ENCODE assay signal across 10 mouse cellular contexts in genomic region chr15:101553169-101553568, GRCm38 (mm10). TPM values are rescaled to one million over a fixed set of nuclear protein-coding genes. Genes with fewer than 3 reads are reported as not detected.
DNase-seq lines count a peak whose midpoint lies in the region; ATAC-seq lines count a peak whose summit lies in the region.
"Had no signal": no experiment of that assay in that cellular context is flagged by ENCODE, and none has a peak within 500 bp of the region (broad histone marks: within the 10 kb centered on the region; RNA-seq: fewer than 3 reads in every experiment).

No protein-coding gene starts in this region.

- H3K4me1 ChIP-seq in forebrain, embryonic 13.5 days: peaks cover 13% of the 10 kb centered on the region
- H3K4me1 ChIP-seq: liver, embryonic 13.5 days had no signal

- H3K36me3 ChIP-seq in forebrain, embryonic 13.5 days (ENCODE audit: poor library complexity, severe bottlenecking): no peaks in the 10 kb centered on the region
- H3K36me3 ChIP-seq: liver, embryonic 13.5 days had no signal

- DNase-seq in cerebellum, postnatal 14 days: peak; percentile 30 to 42
- DNase-seq in cerebellum, adult 11-12 months: no peak
- peak; percentile 17 for DNase-seq in ES-CJ7 (ENCODE audit: low read depth, low spot score)
- peak; percentile 7 for DNase-seq in induced T-regulatory cell, adult 2 months (ENCODE audit: low read depth)
- DNase-seq in lung, postnatal 10 days: peak; percentile 74
- DNase-seq in right cerebral cortex, postnatal 14 days: peak; percentile 40
- no peak for DNase-seq in c-Kit-positive CD71-positive TER-119-positive erythroid progenitor cells, embryonic 14.5 days (ENCODE audit: low spot score)
- DNase-seq: liver, embryonic 13.5 days had no signal

- peaks cover 4% of the 10 kb centered on the region; the same call in 1 of the 2 replicates for H3K27me3 ChIP-seq in forebrain, embryonic 13.5 days

- no peaks in the 10 kb centered on the region for H3K9me3 ChIP-seq in forebrain, embryonic 13.5 days (replicated peaks)
- H3K9me3 ChIP-seq: liver, embryonic 13.5 days had no signal

- H3K4me2 ChIP-seq in forebrain, embryonic 13.5 days: peak overlapping the region; percentile 48
- H3K4me2 ChIP-seq: liver, embryonic 13.5 days had no signal

- WGBS in forebrain, embryonic 13.5 days: 0% methylated on average over 9 of the region's 11 CpGs

- no peak overlapping the region for H3K27ac ChIP-seq in forebrain, embryonic 13.5 days
- H3K27ac ChIP-seq: liver, embryonic 13.5 days had no signal

- H3K9ac ChIP-seq in forebrain, embryonic 13.5 days: 0 out of 2 replicates have a peak overlapping the region, but pooled peaks have one; percentile 8
- H3K9ac ChIP-seq: liver, embryonic 13.5 days had no signal

- peak; percentile 72; the same call in 1 of the 2 replicates for ATAC-seq in forebrain, embryonic 13.5 days

- no peak overlapping the region for H3K4me3 ChIP-seq in forebrain, embryonic 13.5 days
- H3K4me3 ChIP-seq: liver, embryonic 13.5 days had no signal

RNA-seq across cellular contexts. Expression of gene Krt82, which starts 2.7 kb away (rescaled TPM):
- not detected in 2 replicates for polyA plus RNA-seq in forebrain, embryonic 13.5 days (2015; fragmentation: Nextera tagmentation; extraction: Ambion mirVana)
- polyA plus RNA-seq: C2C12; liver, embryonic 13.5 days had no signal

RNA-seq across cellular contexts. Expression of gene Krt90, which starts 9.6 kb away (rescaled TPM):
- polyA plus RNA-seq in forebrain, embryonic 13.5 days (2015; fragmentation: Nextera tagmentation; extraction: Ambion mirVana): not detected in 2 replicates
- polyA plus RNA-seq: C2C12; liver, embryonic 13.5 days had no signal

RNA-seq across cellular contexts. Expression of gene Krt75, which starts 20.5 kb away (rescaled TPM):
- not detected in 2 replicates for polyA plus RNA-seq in forebrain, embryonic 13.5 days (2015; fragmentation: Nextera tagmentation; extraction: Ambion mirVana)
- polyA plus RNA-seq: C2C12; liver, embryonic 13.5 days had no signal

RNA-seq across cellular contexts. Expression of gene Krt84, which starts 20.5 kb away (rescaled TPM):
- polyA plus RNA-seq in forebrain, embryonic 13.5 days (2015; fragmentation: Nextera tagmentation; extraction: Ambion mirVana): not detected in 2 replicates
- polyA plus RNA-seq: C2C12; liver, embryonic 13.5 days had no signal

RNA-seq across cellular contexts. Expression of gene Gm49425, which starts 36.1 kb away (rescaled TPM):
- polyA plus RNA-seq in forebrain, embryonic 13.5 days (2015; fragmentation: Nextera tagmentation; extraction: Ambion mirVana): not detected in 2 replicates
- polyA plus RNA-seq: C2C12; liver, embryonic 13.5 days had no signal

Comparison
In these comparisons a context has a peak if more than half of its experiments do, and no peak if none do; other contexts are left out.
1. DNase-seq: peak in cerebellum, postnatal 14 days (2 of 2), ES-CJ7 (single experiment), induced T-regulatory cell, adult 2 months (single experiment), lung, postnatal 10 days (single experiment) and right cerebral cortex, postnatal 14 days (single experiment); none in cerebellum, adult 11-12 months (single experiment) and c-Kit-positive CD71-positive TER-119-positive erythroid progenitor cells, embryonic 14.5 days (single experiment).